Mouse (Mus musculus): ENCODE results near the gene Smim6. TPM values are rescaled to one million over a fixed set of nuclear protein-coding genes. Genes with fewer than 3 reads are reported as not detected.

Smim6 gene
- polyA plus RNA-seq, 1 experiment from 2014 or later, result 185 TPM

DNA sequence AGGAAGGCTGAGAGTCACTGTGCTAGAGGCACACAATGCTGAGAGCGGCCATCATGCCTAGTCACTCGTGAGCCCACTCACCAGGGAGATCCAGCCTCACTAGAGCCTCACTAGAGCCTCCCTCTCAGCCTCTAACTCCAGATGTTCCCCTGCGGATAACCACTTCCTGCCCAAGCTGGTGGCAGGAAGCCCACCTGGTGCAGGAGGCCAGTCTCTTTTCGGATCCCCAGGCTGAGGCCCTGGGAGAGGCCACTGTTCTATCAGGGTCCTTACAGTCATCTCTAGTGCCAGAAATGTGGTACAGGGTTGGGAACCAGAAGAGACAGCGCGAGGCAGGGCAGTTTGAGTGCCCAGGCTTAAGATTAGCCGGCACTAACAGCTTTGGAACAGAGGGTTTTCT is 13.4 kb upstream of the Smim6 start:
- Histone ChIP-seq H3K4me2 (replicated peaks; ENCODE audit: low read depth) (no peak overlapping the region), H3K9ac (ENCODE audit: low read length) (no peak overlapping the region), H3K4me3 (ENCODE audit: low read depth, low read length) (no peak overlapping the region), H3K36me3 (ENCODE audit: control insufficient read depth, insufficient read depth, low read length) (peaks cover 6% of the 10 kb centered on the region; the same call in 1 of the 2 replicates), H3K27me3 (ENCODE audit: control insufficient read depth, insufficient read depth, low read length) (no peaks in the 10 kb centered on the region), H3K4me1 (replicated peaks; ENCODE audit: control insufficient read depth, insufficient read depth) (peaks cover 14% of the 10 kb centered on the region), H3K9me3 (ENCODE audit: control insufficient read depth, low read length) (no peaks in the 10 kb centered on the region), H3K27ac (replicated peaks) (peak overlapping the region; percentile 20; the same call in 1 of the 2 replicates)
- no peak for ATAC-seq (ENCODE audit: low FRiP score, low TSS enrichment)
- DNase-seq (ENCODE audit: low spot score), result no peak
- 84% methylated on average over 7 of the region's 7 CpGs for WGBS
- no peak for TF ChIP-seq CTCF (IDR thresholded peaks at IDR 0.05; ENCODE audit: low read depth)
- no peak for TF ChIP-seq EP300 (optimal IDR thresholded peaks at IDR 0.05)

DNA sequence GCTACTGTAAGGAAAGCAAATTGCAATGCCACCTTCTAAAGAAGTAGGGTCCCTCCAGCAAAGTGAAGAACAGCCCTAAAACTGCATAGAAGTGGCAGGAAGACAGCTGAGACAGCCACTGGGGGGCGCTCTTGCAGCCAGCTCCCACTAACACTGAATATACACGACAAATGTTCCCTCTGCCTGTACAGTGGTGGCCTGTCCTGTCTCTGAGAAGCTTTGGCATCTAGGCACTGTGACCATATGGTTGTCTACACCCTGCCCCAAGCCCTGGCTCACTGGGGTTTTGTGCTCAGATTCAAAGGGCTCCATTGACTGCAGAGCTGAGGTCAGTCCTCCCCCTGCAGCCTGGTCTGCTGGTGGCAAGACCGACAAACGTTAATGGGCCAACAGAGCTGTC is 12.9 kb upstream of the Smim6 start:
- Histone ChIP-seq H3K27ac (replicated peaks) (no peak overlapping the region; the same call in 1 of the 2 replicates), H3K36me3 (ENCODE audit: control insufficient read depth, insufficient read depth, low read length) (peaks cover 4% of the 10 kb centered on the region; the same call in 1 of the 2 replicates), H3K9me3 (ENCODE audit: control insufficient read depth, low read length) (no peaks in the 10 kb centered on the region), H3K4me3 (ENCODE audit: low read depth, low read length) (no peak overlapping the region), H3K9ac (ENCODE audit: low read length) (no peak overlapping the region), H3K4me1 (replicated peaks; ENCODE audit: control insufficient read depth, insufficient read depth) (peaks cover 18% of the 10 kb centered on the region), H3K27me3 (ENCODE audit: control insufficient read depth, insufficient read depth, low read length) (no peaks in the 10 kb centered on the region), H3K4me2 (replicated peaks; ENCODE audit: low read depth) (no peak overlapping the region)
- ATAC-seq (ENCODE audit: low FRiP score, low TSS enrichment) (no peak), DNase-seq (ENCODE audit: low spot score) (peak; percentile 77)
- WGBS, result 30% methylated on average over 4 of the region's 4 CpGs
- TF ChIP-seq CTCF (IDR thresholded peaks at IDR 0.05; ENCODE audit: low read depth), result peak; percentile 76
- TF ChIP-seq EP300 (optimal IDR thresholded peaks at IDR 0.05), result no peak

DNA sequence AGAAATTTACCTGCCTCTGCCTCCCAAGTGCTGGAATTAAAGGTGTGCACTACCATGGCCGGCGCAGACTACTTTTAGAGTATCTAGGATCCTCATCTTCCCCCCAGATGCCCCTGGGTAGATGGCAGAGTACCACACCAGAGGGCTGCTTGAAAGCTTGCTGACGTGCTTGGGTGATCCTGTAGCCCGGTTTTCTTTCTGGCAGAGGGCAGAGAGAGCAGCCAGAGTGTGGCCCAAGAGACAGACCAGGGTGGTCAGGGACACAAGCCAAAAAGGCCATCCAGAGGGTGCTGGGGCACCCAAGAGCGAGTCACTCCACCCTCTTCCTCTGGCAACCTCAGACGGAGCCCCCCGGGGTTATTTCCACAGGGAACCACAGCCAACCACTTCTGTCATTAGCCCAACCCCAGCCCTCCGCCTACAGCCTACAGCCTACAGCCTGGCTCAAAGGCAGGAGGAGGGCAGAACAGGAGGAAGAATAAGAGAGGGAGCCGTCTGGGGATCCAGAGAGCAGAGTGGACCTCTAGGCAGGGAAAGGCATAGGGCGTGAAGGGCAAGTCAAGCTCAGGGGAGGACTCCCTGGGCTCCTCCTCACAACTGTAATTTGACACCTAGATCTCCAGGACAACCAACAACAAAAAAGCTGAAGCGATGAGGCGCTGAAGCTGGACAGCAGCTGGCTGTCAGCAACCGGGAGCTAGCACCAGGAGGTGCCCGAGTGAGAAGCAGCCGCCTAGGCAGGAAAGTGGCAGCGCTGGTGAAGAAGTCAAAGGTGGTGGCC is 12.1 kb upstream of the Smim6 start, which contains the start of gene Smim5:
Smim5 (plus strand) TSS at position 481 of the 781 bp plus-strand sequence.
- H3K27ac ChIP-seq (replicated peaks), result peak within 1 kb of the TSS; percentile 53; the same call in 1 of the 2 replicates
- no peaks in the 10 kb centered on the region for H3K27me3 ChIP-seq (ENCODE audit: control insufficient read depth, insufficient read depth, low read length)
- H3K36me3 ChIP-seq (ENCODE audit: control insufficient read depth, insufficient read depth, low read length), result peaks cover 4% of the 10 kb centered on the region; the same call in 1 of the 2 replicates
- peak within 1 kb of the TSS; percentile 27; the same call in 1 of the 2 replicates for H3K9ac ChIP-seq (ENCODE audit: low read length)
- peak; percentile 40; the same call in 1 of the 2 replicates for TF ChIP-seq CTCF (IDR thresholded peaks at IDR 0.05; ENCODE audit: low read depth)
- TF ChIP-seq EP300 (optimal IDR thresholded peaks at IDR 0.05), result no peak
- H3K4me3 ChIP-seq (ENCODE audit: low read depth, low read length), result no peak within 1 kb of the TSS
- peaks cover 19% of the 10 kb centered on the region for H3K4me1 ChIP-seq (replicated peaks; ENCODE audit: control insufficient read depth, insufficient read depth)
- WGBS, result 29% methylated on average over 16 of the region's 16 CpGs
- DNase-seq (ENCODE audit: low spot score) (peak; percentile 74), ATAC-seq (ENCODE audit: low FRiP score, low TSS enrichment) (peak; percentile 50)
- H3K4me2 ChIP-seq (replicated peaks; ENCODE audit: low read depth), result peak within 1 kb of the TSS; percentile 11; the same call in 1 of the 2 replicates
- H3K9me3 ChIP-seq (ENCODE audit: control insufficient read depth, low read length), result no peaks in the 10 kb centered on the region

DNA sequence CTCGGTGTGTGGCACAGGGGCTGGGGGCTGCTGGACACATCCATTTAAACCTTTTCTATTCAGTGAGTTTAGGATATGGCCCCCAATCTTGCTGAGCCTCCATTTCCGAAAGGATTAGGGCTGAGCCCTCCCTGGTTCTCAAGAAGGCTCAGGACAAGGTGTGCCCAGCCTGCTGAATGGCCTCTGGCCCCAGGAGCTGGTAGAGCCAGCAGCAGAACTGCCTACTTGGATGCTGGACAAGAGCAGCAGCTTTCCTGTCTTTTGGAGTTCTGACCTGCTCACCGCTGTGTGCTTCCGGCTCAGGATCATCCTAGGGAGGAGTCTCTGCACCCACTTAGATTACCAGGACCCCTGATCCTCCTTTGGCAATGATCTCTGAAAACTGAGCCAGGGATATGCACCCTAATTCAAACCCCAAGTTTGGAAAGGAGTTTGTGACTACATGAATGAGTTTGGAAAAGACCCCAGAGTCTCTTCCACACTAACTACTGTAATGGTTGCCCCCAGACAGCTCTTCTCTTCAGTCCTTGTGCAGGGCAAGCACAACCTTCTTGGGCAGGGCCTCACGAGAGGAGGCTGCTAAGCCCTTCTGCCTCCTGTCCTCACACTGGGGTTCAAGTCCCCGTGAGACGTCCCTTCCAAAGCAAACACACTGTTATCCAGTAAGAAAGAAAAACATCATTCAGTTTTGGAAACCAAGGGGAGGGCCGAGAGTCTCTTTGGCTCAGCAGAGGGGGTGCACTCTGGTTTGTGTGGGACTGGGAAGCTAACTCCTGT is 11.1 kb upstream of the Smim6 start:
- Histone ChIP-seq H3K4me1 (replicated peaks; ENCODE audit: control insufficient read depth, insufficient read depth) (peaks cover 19% of the 10 kb centered on the region), H3K9ac (ENCODE audit: low read length) (no peak overlapping the region), H3K4me2 (replicated peaks; ENCODE audit: low read depth) (no peak overlapping the region; the same call in 1 of the 2 replicates), H3K9me3 (ENCODE audit: control insufficient read depth, low read length) (no peaks in the 10 kb centered on the region), H3K4me3 (ENCODE audit: low read depth, low read length) (no peak overlapping the region), H3K27ac (replicated peaks) (no peak overlapping the region), H3K36me3 (ENCODE audit: control insufficient read depth, insufficient read depth, low read length) (no peaks in the 10 kb centered on the region), H3K27me3 (ENCODE audit: control insufficient read depth, insufficient read depth, low read length) (no peaks in the 10 kb centered on the region)
- ATAC-seq (ENCODE audit: low FRiP score, low TSS enrichment) (no peak), DNase-seq (ENCODE audit: low spot score) (no peak)
- 66% methylated on average over 8 of the region's 8 CpGs for WGBS
- no peak for TF ChIP-seq CTCF (IDR thresholded peaks at IDR 0.05; ENCODE audit: low read depth)
- no peak for TF ChIP-seq EP300 (optimal IDR thresholded peaks at IDR 0.05)

DNA sequence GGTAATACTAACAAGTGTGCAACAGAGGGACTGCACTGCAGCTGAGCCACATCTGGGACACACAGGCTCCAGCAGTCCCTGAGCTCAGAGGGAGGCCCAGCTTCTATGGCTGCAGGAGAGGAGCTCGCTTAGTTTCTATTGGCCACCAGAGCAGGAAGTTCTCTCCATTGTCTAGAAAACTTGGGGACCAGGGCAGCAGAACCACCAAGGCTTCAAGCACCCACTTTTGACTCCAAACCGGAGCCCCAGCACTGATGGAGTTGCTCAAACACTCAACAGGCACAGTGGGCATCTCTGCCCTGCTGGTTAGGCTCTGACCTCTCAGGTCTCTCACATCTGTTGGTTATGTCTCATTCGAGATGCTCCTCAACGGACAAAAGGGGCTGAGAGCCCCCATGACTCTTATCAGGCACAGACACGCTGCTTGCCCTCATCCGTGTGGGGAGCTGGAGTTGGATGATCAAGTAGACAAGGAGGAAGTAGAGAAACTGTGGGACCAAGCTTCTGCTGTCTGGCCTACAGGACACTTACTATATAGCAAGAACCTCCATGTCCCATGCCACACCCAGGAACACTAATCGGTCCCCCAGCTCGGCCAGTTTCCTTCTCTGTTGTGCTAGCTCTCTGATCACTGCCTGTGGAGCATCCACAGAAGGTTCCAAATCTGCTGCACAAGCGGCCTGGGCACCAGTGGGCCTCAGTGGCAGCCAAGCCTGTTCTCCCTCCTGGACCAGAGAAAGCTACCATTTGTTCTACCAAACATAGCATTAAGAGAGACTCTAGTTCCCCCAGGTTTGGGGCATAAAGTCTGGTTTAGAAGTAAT is 10.3 kb upstream of the Smim6 start:
- peaks cover 21% of the 10 kb centered on the region for H3K4me1 ChIP-seq (replicated peaks; ENCODE audit: control insufficient read depth, insufficient read depth)
- DNase-seq (ENCODE audit: low spot score) (peak; percentile 16), ATAC-seq (ENCODE audit: low FRiP score, low TSS enrichment) (no peak)
- no peaks in the 10 kb centered on the region for H3K9me3 ChIP-seq (ENCODE audit: control insufficient read depth, low read length)
- WGBS, result 82% methylated on average over 9 of the region's 9 CpGs
- H3K36me3 ChIP-seq (ENCODE audit: control insufficient read depth, insufficient read depth, low read length), result no peaks in the 10 kb centered on the region
- no peak overlapping the region for H3K9ac ChIP-seq (ENCODE audit: low read length)
- no peak overlapping the region for H3K4me2 ChIP-seq (replicated peaks; ENCODE audit: low read depth)
- H3K4me3 ChIP-seq (ENCODE audit: low read depth, low read length), result no peak overlapping the region
- no peak overlapping the region for H3K27ac ChIP-seq (replicated peaks)
- H3K27me3 ChIP-seq (ENCODE audit: control insufficient read depth, insufficient read depth, low read length), result no peaks in the 10 kb centered on the region
- TF ChIP-seq EP300 (optimal IDR thresholded peaks at IDR 0.05) (no peak), CTCF (IDR thresholded peaks at IDR 0.05; ENCODE audit: low read depth) (no peak)

Data from stomach, postnatal 0 days (tissue).